Mouse (Mus musculus) heart, postnatal 0 days (tissue): ENCODE measurements around the gene Slc29a1.

ENCODE experiments used
- CTCF ChIP-seq: IDR thresholded peaks from 2 replicates; pipeline ENCODE4 v1.5.1; 2016; ENCODE audit warnings: antibody characterized with exemption, control low read depth, low read depth
- EP300 ChIP-seq: IDR thresholded peaks from 2 replicates; pipeline ENCODE4 v1.6.1; 2016; ENCODE audit warnings: antibody characterized with exemption, low read depth

DNA sequence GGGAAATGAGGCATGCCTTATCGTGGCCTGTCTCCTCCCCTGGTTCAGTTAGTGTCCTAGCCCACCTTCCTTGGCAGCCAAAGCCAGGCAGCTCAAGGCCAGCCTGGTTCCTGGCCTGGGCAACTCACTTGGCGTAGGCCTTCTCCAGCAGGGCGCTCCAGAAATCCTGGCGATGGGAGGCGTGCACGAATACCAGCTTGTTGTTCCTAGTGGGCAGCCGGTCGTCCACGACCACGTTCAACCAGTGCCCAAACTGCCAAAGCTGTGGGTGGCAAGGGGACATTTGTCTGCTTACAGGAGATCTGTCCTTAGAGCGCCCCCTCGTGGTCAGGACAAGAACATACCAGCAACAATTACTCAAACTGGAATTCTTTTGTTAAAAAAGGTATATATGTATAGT, 43.3 kb upstream of the Slc29a1 start:
- peak; percentile 80 for TF ChIP-seq CTCF
- no peak for TF ChIP-seq EP300
